Mouse (Mus musculus) CH12F3 (cell line): ENCODE results near the gene Afmid.

ENCODE experiments used
- in situ Hi-C: fragments of 300-500 bp; cut with MboI; formaldehyde crosslinking; loops from 2 replicates; pipeline ENCODE4 v1.14.3; 2020; ENCODE audit warnings: low sequenced_read_pairs

Gene Afmid

DNA sequence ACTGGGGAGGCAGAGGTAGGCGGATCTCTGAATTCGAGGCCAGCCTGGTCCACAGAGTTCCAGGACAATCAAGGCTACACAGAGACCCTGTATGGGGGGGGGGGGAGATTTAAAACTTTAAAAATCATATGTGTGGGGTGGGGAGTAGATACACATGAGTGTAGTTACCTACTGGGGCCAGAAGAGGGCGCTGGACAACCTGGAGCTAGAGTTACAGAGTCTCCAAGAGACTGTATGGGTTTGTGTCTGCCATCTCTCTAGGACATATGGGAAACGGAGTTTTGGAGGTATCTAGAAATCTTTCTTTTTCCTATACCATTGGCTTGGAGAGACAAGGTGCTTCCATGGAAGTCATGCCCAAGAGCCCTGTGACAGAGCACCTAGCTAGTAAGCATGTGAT lies 48.7 kb downstream of the Afmid start:
- in situ Hi-C loops, result loop anchor here (10.0 to 25.0 kb wide), 2 partner anchors 90 to 338 kb away; no protein-coding TSS in a partner anchor

DNA sequence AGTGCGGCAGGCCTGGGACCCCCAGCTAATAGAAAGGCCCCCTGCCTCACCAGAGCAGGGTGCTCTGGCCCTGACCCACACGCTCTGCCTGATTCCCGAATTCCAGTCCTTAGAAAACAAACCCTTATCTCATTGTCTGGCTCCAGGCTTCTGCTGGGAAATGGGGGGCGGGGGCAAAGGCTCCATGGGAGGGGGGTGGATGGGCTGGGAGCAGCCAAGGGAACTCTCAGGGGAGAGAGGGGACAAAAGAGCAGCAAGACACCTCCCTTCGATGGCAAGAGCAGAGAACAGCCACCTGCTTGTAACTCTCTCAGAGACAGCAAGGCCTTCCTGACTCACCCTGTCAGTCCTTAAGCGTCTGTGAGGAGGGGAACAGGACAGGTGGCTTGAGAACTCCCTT lies 50.0 kb downstream of the Afmid start:
- in situ Hi-C loops, result loop anchor here (10.0 kb wide), 1 partner anchor 89 kb away; no protein-coding TSS in a partner anchor

DNA sequence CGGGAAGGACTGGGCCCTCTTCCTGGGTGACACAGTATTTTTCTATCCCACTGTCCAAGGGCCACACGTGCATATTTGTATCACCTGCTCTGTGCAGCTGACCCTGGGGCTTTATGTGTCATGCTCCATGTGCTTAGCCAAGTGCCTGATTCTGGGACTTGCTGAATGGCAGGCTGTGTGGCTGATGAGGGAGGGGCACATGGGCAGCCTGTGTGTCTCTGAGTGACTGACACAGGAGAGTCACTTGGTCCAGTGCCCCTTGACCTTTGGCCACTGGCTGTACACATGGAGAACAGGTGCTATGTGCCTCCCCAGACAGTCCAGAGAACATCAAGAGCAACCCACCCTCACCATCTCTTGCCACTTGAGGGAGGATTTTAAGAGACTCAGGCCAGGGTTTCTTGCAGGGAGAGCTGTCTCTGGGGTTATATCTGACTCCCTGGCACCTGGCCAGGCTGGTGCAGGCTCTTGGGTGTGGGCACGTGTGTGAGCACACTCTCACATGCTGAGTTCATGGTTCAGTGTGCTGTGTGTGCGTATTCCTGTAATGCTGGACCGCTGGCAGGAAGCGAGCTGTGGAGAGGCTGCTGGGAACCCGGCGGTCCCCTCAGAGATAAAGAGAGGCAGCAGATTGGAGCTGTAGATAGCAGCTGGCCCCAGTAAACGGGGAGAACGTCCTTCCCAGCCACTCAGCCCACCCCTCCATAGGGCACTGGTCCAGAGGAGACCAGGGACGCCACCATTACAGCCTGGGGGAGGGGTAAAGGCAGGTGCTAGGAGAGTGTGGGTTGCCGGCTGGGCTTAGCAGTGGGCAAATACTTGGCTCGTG lies 52.4 kb downstream of the Afmid start:
- in situ Hi-C loops, result loop anchor here (10.0 kb wide), 1 partner anchor 87 kb away; no protein-coding TSS in a partner anchor

DNA sequence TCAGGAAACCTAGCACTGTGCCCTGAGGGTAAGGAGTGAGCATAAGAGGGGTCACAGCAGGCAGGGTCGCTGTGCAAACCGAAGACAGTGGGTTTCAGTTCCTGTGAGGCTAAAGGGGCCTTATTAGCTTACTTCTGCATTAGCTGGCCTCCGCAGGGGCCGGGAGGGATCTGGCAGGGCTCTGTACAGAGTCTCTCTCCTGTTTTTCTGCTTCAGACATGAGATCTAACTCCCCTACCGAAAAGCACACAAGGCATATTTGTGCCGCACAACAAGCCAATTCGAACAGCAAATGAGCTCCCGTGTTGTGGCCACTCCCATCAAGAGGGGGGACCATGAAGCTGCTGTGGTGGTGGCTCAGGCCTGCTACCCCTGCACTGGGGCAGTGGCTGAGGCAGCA lies 53.2 kb downstream of the Afmid start:
- in situ Hi-C loops, result loop anchor here (10.0 kb wide), 1 partner anchor 86 kb away; no protein-coding TSS in a partner anchor

DNA sequence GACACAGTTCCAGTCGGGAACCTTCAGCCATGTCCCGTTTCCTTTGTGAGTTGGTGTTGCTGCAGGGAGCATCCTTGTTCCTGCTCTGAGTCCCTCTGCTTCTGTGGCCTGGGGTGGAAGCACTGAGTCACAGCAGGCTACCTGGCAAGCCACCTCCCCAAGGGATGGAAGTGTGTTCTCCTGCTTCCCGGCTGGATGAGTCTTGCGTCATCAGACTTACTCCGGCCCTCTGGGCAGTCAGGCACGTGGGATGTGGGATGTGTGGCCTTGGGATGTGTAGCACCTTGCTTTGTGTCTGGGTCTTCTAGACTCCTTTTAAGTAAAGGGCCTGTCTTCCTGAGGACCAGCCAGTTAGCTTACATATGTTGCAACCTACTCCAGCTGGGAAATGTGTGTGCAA lies 54.0 kb downstream of the Afmid start:
- in situ Hi-C loops, result loop anchor here (10.0 kb wide), 1 partner anchor 85 kb away; no protein-coding TSS in a partner anchor

DNA sequence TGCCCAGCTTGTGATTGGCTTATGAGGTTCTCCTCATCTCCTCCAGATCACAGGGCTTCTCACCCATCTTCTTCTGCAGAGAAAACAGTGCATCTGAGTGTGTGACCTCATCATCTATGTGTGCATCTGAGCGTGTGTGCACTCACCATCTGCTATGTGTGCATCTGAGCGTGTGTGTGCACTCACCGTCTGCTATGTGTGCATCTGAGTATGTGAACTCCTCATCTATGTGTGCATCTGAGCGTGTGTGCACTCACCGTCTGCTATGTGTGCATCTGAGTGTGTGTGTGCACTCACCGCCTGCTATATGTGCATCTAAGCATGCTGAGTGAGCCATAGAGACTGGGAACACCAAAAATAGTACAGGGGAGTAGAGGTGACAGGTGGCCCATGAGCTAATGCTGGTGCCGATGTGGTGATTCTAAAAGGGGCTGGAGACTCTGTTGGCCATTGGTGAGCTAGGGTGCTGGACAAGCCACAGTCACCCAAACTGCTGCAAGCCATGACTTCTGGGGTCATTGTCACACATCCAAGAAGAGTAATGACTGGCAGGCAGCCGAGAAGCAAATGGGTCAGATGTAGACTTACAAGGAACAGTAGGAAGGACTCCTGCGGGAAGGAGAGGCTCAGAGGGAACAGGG lies 54.7 kb downstream of the Afmid start:
- in situ Hi-C loops, result no loop called here

DNA sequence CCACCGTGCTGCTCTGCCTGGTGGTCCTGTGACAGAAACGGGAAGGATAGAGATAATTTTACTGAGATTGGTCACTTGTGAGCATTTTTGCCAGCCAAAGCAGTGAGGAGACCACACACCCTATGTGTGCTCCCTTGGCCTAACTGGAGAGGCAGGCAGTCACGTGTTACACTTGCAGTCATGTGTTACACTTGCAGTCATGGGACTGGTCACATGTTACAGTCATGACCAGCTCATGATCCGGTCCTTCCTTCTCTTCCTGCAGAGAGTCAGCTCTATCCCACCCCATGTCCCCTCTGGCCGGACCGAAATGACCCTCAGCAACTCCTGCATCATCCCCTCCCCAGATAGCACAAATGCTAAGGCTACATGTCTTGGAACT lies 55.2 kb downstream of the Afmid start:
- in situ Hi-C loops, result no loop called here

DNA sequence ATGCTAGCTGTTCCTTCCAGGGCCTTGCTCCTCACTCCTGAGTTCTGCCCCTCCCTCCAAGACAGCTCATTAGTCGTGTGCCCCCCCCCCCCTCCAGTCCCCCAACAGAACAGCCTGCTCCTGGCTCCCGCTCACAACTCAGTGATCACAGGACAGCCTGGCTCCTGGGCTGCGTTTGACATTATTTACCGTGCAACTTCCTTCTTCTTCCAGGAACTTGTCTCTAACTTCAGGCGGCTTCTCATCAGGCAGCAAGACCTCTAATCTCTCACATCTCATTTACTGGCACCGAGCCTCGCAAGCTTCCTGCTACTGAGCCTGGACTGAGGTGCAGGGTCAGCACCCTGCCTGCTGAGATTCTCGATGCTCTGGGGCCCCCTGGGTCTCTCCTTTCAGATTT lies 56.1 kb downstream of the Afmid start:
- in situ Hi-C loops, result no loop called here

DNA sequence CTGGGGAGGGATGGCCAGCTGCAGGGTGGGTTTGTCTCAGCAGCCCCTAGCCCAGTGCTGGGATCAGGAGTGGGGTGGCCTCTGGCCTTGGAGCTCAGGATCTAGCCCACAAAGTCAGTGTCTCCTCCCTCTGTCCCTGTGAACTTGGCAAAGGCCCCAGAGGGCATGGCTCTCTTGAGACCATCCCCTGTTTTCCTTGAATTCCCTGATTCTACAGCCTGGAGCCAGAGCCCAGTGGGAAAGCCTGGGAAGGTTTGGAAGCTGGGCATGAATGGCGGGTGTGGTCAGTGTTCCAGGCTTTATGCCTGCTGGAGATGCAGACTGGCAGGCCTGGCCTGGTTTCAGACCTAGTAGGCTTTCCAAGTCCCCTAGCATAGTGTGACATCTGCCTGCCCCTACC lies 56.5 kb downstream of the Afmid start:
- in situ Hi-C loops, result no loop called here

DNA sequence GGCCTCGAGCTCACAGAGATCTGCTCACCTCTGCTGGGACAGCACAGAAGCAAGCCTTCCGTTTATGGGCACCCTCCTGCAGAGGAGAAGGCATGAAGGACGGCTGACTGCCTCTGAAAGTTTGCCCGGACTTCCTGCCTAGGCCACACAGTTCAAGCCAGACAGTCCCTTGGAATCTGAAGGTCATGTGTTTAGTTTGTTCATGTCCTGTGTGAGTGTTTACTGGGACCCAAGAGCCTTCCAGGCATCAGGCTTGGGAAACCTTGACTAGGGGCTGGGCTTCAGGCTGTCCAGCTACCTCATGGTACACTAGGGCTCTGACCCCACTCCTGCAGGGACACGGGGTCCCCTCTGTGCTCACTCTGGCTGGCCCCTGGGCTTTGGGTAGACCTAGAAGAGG lies 60.3 kb downstream of the Afmid start:
- in situ Hi-C loops, result no loop called here

DNA sequence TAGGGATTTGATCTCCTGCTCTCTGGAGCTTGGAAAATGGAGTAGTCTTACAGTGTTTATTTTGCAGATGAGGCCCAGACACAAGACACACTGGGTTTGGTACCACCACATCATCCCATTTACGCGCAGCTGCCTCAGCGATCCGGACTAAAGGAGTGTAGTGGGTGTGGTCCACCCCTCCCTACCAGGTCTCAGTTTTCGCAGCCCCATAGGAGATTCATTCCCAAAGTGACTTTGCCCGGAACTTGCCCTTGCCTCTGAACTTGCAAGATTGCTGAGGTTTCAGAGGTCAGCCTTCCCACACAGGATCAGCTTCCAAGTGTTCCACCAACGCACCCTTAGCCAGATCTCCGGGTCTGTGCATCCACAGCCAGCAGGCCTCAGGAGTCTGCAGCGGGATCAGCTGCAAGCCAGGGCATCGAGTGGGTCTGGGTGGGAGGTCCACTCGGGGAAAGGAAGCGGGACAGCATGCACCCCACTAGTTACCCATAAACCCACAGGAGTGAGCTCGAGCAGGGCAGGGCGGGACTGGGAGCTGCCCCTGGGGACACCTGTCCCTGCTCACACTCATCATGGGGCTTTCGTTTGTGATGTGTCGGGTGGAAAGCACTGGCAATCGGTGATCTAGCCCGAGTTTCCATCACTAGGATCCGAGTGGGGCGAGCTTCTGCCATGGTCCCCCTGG lies 62.6 kb downstream of the Afmid start:
- in situ Hi-C loops, result no loop called here

DNA sequence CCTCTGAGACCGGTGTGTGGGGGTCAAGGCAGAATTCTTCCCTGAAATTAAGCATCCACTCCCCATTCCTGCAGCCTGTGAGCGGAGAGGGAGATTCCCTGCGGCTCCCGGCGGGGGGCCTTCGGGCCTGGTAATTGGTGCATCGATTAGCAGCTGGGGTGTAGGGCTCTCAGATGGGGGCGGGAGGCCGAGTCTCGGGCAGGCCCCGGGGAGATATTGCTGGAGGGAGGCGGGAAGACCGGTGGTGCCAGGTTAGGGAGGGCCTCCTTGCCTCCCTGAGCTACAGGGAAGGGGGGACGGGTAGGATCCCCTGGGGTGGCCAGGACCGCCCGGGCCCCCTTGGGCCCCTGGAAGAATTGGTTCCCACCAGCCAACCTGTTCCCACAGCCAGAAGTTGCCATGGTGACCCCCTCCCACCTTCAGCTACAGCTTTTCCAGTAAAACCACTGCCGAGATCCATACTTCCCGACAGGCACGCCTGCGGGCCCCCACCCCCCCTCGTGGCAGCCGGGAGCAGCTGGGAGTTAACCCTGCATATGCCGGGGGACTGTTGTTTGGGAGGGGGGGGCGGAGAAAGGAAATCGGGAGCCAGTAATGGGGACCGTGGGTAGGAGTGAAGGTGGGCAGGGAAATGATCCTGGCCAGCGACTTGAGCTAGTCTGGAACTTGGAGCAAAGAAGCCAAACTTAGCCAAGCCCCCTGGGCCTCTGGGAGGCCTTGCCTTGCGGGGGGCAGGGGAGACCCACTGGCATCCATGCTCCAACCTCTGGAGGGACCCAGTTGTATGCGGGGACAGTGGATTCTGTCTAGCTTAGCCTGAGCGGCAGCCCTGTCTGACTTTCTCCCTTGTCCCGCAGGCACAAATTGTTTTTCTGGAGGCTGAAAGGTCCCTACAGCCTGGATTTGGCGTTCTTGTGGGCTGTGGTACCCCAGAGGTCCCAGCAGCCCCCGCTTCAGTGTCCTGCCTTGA lies 63.4 kb downstream of the Afmid start:
- in situ Hi-C loops, result no loop called here
